Mouse (Mus musculus): Measurements from ENCODE around the gene Tcf7l1.

GRCm38 (mm10) chr6:72690001-72690400 is 99.1 kb downstream of the Tcf7l1 start:
- TF ChIP-seq CTCF (IDR thresholded peaks at IDR 0.05; ENCODE audit: low read depth): no peak
- TF ChIP-seq EP300 (IDR thresholded peaks at IDR 0.05; ENCODE audit: low read depth): no peak
